Mouse (Mus musculus): ENCODE data around the gene Lcn2. TPM values are rescaled to one million over a fixed set of nuclear protein-coding genes. Genes with fewer than 3 reads are reported as not detected.
"Not testable (repeated sequence)": the region's sequence is repeated elsewhere in the genome, so short reads cannot be mapped to it uniquely, and the experiment has no call there.

The Lcn2 gene
- polyA plus RNA-seq, 1 experiment from 2014 or later: 12.7 TPM

DNA sequence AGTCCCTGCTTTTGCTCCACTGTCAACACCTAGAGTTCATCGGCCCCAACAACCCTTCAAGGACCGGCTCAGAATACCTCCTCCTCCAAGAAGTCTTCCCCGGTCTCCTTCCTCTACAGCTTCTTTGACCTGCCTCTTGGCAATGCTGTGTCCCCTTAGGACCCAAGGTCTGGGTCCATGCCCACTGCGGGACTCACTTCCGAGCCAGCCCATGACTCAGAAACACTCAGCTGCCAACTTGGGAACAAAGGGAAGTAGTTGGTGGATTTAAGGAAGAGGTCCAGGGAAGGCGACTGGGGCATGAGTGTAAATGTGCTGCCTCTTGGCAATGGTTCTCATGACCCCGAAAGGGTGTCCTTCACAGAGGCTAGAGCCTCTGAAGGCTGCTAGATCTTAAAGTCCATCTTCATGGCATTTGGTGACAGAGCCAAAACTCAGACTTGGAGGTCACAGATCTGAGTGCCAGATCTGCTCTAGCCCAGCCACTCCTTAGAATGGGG is 8.0 kb downstream of the Lcn2 start:
- peaks cover 45% of the 10 kb centered on the region for H3K36me3 ChIP-seq (ENCODE audit: insufficient read depth, low read length)
- H3K9me3 ChIP-seq (ENCODE audit: low read length): no peaks in the 10 kb centered on the region
- 93% methylated on average over 7 of the region's 7 CpGs for WGBS
- H3K27me3 ChIP-seq (ENCODE audit: insufficient read depth, low read length): no peaks in the 10 kb centered on the region
- no peak overlapping the region for H3K9ac ChIP-seq (replicated peaks; ENCODE audit: low read length)
- H3K27ac ChIP-seq (ENCODE audit: low read length): no peak overlapping the region
- no peak overlapping the region for H3K4me2 ChIP-seq (replicated peaks; ENCODE audit: low read depth, low read length)
- no peak for ATAC-seq (ENCODE audit: low FRiP score, low TSS enrichment)
- peaks cover 6% of the 10 kb centered on the region for H3K4me1 ChIP-seq (ENCODE audit: insufficient read depth, low read length)
- H3K4me3 ChIP-seq (ENCODE audit: low read length): no peak overlapping the region

- Histone ChIP-seq H3K9me3 (ENCODE audit: low read length) (no peaks in the 10 kb centered on the region), H3K27ac (ENCODE audit: low read length) (no peak overlapping the region), H3K27me3 (ENCODE audit: insufficient read depth, low read length) (no peaks in the 10 kb centered on the region), H3K4me1 (ENCODE audit: insufficient read depth, low read length) (peaks cover 6% of the 10 kb centered on the region), H3K4me2 (replicated peaks; ENCODE audit: low read depth, low read length) (no peak overlapping the region), H3K4me3 (ENCODE audit: low read length) (no peak overlapping the region), H3K36me3 (ENCODE audit: insufficient read depth, low read length) (peaks cover 67% of the 10 kb centered on the region), H3K9ac (replicated peaks; ENCODE audit: low read length) (no peak overlapping the region)
- no peak for ATAC-seq (ENCODE audit: low FRiP score, low TSS enrichment)
- 90% methylated on average over 10 of the region's 10 CpGs for WGBS
Observed at GRCm38 (mm10) chr2:32376963-32377362, 11.1 kb downstream of the Lcn2 start.

DNA sequence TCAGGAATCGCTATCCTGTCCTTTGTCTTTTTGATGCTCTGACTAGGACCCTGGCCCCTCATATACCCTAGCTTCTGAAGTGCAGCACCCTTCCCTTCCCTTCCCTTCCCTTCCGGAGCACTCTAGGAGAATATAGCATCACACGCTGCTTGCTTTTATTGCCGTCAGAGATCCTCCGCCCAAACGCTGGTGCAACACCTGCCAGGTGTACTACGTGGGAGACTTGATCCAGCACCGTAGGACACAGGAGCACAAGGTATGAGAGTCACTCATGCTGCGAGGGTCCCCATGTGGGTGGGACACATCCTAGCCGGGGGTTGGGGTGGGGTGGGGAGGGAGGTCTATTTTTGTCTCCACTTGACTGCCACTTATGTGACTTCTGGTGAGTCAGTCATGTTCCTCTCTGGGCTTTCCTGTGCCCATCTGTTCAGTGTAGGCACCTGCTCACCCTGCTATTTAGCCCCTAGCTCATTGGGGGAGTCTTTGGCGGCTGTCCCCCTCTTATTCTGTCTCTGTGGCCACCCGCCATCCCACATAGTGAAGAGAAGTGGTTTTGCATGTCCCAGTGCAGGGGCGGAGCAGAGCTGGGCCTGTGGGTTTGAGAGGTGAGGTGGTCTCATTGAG is 12.6 kb downstream of the Lcn2 start:
- no peaks in the 10 kb centered on the region for H3K4me1 ChIP-seq (ENCODE audit: insufficient read depth, low read length)
- no peak overlapping the region for H3K4me2 ChIP-seq (replicated peaks; ENCODE audit: low read depth, low read length)
- no peak overlapping the region for H3K27ac ChIP-seq (ENCODE audit: low read length)
- peaks cover 82% of the 10 kb centered on the region for H3K36me3 ChIP-seq (ENCODE audit: insufficient read depth, low read length)
- H3K9ac ChIP-seq (replicated peaks; ENCODE audit: low read length): no peak overlapping the region
- ATAC-seq (ENCODE audit: low FRiP score, low TSS enrichment): no peak
- H3K27me3 ChIP-seq (ENCODE audit: insufficient read depth, low read length): no peaks in the 10 kb centered on the region
- H3K4me3 ChIP-seq (ENCODE audit: low read length): no peak overlapping the region
- WGBS: 88% methylated on average over 13 of the region's 13 CpGs
- H3K9me3 ChIP-seq (ENCODE audit: low read length): no peaks in the 10 kb centered on the region

DNA sequence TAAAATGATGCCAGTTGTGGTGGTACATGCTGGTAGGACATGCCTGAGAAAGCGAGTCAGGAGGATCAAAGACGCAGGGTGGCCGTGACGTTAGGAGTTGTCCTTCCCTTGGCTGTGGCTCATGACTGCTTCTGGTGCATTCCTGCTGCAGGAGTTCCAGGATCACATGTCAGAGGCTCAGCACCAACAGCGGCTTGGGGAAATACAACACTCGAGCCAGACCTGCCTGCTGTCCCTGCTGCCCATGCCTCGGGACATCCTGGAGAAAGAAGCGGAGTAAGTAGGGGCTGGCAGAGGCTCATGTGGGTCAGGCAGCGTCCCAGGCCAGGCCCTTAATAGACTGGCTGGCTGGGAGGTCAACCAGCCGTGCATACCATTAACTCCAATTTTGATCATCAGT is 13.9 kb downstream of the Lcn2 start:
- 74% methylated on average over 10 of the region's 10 CpGs for WGBS
- H3K4me1 ChIP-seq (ENCODE audit: insufficient read depth, low read length): no peaks in the 10 kb centered on the region
- no peak overlapping the region for H3K27ac ChIP-seq (ENCODE audit: low read length)
- no peaks in the 10 kb centered on the region for H3K9me3 ChIP-seq (ENCODE audit: low read length)
- H3K9ac ChIP-seq (replicated peaks; ENCODE audit: low read length): no peak overlapping the region
- peaks cover 88% of the 10 kb centered on the region for H3K36me3 ChIP-seq (ENCODE audit: insufficient read depth, low read length)
- H3K4me2 ChIP-seq (replicated peaks; ENCODE audit: low read depth, low read length): no peak overlapping the region
- no peaks in the 10 kb centered on the region for H3K27me3 ChIP-seq (ENCODE audit: insufficient read depth, low read length)
- no peak overlapping the region for H3K4me3 ChIP-seq (ENCODE audit: low read length)
- no peak for ATAC-seq (ENCODE audit: low FRiP score, low TSS enrichment)

DNA sequence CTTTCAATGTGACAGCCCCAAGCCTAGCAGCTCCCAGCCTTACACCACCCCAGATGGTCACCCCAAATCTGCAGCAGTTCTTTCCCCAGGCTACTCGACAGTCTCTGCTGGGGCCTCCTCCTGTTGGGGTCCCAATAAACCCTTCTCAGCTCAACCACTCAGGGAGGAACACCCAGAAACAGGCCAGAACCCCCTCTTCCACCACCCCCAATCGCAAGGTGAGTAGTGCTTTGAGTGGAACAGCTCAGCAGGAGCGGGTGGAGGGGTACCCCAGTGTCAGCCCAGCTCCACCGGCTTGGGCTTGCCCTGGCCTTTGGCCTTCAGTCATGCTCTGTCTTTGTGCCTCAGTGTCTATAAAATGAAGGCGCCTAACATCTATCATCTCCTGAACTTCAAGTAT is 20.7 kb downstream of the Lcn2 start:
- WGBS: 95% methylated on average over 5 of the region's 5 CpGs
- Histone ChIP-seq H3K9me3 (ENCODE audit: low read length) (no peaks in the 10 kb centered on the region), H3K4me1 (ENCODE audit: insufficient read depth, low read length) (peaks cover 10% of the 10 kb centered on the region), H3K9ac (replicated peaks; ENCODE audit: low read length) (no peak overlapping the region), H3K4me2 (replicated peaks; ENCODE audit: low read depth, low read length) (no peak overlapping the region), H3K27me3 (ENCODE audit: insufficient read depth, low read length) (no peaks in the 10 kb centered on the region), H3K27ac (ENCODE audit: low read length) (no peak overlapping the region), H3K36me3 (ENCODE audit: insufficient read depth, low read length) (peaks cover 49% of the 10 kb centered on the region), H3K4me3 (ENCODE audit: low read length) (no peak overlapping the region)
- ATAC-seq (ENCODE audit: low FRiP score, low TSS enrichment): no peak

DNA sequence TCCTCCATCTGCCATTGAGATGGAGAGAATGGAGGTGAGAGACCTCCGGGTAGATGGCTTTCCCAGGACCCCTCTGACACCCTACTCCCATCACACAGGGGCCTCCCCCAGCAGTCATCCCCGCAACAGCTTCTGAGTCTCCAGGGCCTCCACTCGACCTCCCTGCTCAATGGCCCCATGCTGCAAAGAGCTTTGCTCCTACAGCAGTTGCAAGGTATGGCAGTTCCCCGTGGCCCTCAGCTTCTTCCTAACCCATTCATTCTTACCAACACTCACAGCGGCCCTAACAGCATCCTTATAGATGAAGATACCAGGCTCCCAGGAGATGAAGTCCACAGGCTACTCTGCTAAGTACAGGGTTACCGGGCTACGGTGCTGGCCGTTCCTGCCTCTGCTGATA is 23.9 kb downstream of the Lcn2 start:
- 74% methylated on average over 8 of the region's 8 CpGs for WGBS
- Histone ChIP-seq H3K4me1 (ENCODE audit: insufficient read depth, low read length) (peaks cover 19% of the 10 kb centered on the region), H3K9me3 (ENCODE audit: low read length) (no peaks in the 10 kb centered on the region), H3K36me3 (ENCODE audit: insufficient read depth, low read length) (peaks cover 19% of the 10 kb centered on the region), H3K27ac (ENCODE audit: low read length) (no peak overlapping the region; the same call in 1 of the 2 replicates), H3K27me3 (ENCODE audit: insufficient read depth, low read length) (no peaks in the 10 kb centered on the region), H3K4me2 (replicated peaks; ENCODE audit: low read depth, low read length) (peak overlapping the region; percentile 78), H3K4me3 (ENCODE audit: low read length) (peak overlapping the region; percentile 65), H3K9ac (replicated peaks; ENCODE audit: low read length) (peak overlapping the region; percentile 75)
- no peak for ATAC-seq (ENCODE audit: low FRiP score, low TSS enrichment)

DNA sequence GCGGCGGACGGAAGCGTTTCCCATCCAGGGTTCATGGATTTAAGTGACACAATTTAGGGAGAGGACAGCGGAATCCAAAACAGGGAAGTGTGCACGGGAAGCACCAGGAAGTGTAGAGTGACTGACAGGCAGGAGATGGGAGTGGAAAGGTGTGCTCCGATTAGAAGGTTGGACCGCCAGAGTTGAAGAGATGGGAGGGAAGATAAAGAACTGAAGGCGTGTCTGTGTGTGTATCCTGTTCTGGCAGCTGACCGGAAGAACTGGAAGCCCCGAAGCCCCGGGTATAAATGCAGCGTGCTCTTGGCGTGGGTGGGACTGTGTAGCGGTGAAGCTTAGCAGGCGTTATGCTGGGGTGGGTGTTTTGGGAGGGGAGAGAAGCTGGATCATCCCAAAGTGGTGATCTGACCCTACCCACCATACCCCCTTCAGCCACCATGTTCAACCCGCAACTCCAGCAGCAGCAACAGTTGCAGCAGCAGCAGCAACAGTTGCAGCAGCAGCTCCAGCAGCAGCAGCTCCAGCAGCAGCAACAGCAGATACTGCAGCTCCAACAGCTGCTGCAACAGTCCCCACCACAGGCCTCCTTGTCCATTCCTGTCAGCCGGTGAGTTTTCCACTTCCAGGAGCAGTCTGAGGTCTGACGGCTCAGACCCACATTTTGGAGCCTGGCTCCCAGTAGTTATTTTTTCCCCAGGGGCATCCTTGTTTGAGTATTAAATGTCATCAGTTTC is 24.5 kb downstream of the Lcn2 start:
- Histone ChIP-seq H3K4me1 (ENCODE audit: insufficient read depth, low read length) (peaks cover 19% of the 10 kb centered on the region), H3K36me3 (ENCODE audit: insufficient read depth, low read length) (peaks cover 18% of the 10 kb centered on the region), H3K4me3 (ENCODE audit: low read length) (peak overlapping the region; percentile 65), H3K9me3 (ENCODE audit: low read length) (no peaks in the 10 kb centered on the region), H3K27ac (ENCODE audit: low read length) (peak overlapping the region; percentile 92), H3K27me3 (ENCODE audit: insufficient read depth, low read length) (no peaks in the 10 kb centered on the region), H3K9ac (replicated peaks; ENCODE audit: low read length) (peak overlapping the region; percentile 75), H3K4me2 (replicated peaks; ENCODE audit: low read depth, low read length) (peak overlapping the region; percentile 78)
- ATAC-seq (ENCODE audit: low FRiP score, low TSS enrichment): peak; percentile 53; the same call in 1 of the 2 replicates
- WGBS: 5% methylated on average over 19 of the region's 19 CpGs

- H3K36me3 ChIP-seq (ENCODE audit: insufficient read depth, low read length): peaks cover 16% of the 10 kb centered on the region
- no peaks in the 10 kb centered on the region for H3K27me3 ChIP-seq (ENCODE audit: insufficient read depth, low read length)
- under 1% methylated on average over 53 of the region's 53 CpGs for WGBS
Observed at GRCm38 (mm10) chr2:32362817-32363340, 25.2 kb downstream of the Lcn2 start.

DNA sequence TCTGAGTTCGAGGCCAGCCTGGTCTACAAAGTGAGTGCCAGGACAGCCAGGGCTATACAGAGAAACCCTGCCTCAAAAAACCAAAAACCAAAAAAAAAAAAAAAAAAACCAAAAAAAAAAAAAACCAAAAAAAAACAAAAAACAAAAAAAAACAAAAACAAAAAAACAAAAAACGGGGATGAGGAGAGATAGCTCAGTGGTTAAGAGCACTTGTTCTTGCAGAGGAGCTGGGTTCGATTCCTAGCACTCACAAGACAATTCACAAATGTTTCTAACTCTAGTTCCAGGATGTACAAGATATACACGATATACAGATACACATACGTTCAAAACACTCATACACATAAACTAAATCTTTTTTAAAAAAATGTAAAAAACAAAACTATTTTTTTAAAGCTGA is 25.8 kb downstream of the Lcn2 start:
- WGBS: 36% methylated on average over 5 of the region's 5 CpGs
- H3K4me3 ChIP-seq (ENCODE audit: low read length): peak overlapping the region; percentile 65
- H3K4me1 ChIP-seq (ENCODE audit: insufficient read depth, low read length): peaks cover 19% of the 10 kb centered on the region
- H3K9ac ChIP-seq (replicated peaks; ENCODE audit: low read length): peak overlapping the region; percentile 75
- not testable (repeated sequence) for H3K9me3 ChIP-seq (ENCODE audit: low read length); ATAC-seq (ENCODE audit: low FRiP score, low TSS enrichment); H3K27me3 ChIP-seq (ENCODE audit: insufficient read depth, low read length)
- H3K36me3 ChIP-seq (ENCODE audit: insufficient read depth, low read length): peaks cover 12% of the 10 kb centered on the region
- peak overlapping the region; percentile 78 for H3K4me2 ChIP-seq (replicated peaks; ENCODE audit: low read depth, low read length)
- H3K27ac ChIP-seq (ENCODE audit: low read length): peak overlapping the region; percentile 92

More at GRCm38 (mm10) chr2:32362817-32363340, 25.2 kb downstream of the Lcn2 start:
- Histone ChIP-seq H3K9me3 (ENCODE audit: low read length) (no peaks in the 10 kb centered on the region), H3K4me1 (ENCODE audit: insufficient read depth, low read length) (peaks cover 19% of the 10 kb centered on the region), H3K27ac (ENCODE audit: low read length) (peak overlapping the region; percentile 92), H3K4me2 (replicated peaks; ENCODE audit: low read depth, low read length) (peak overlapping the region; percentile 78), H3K4me3 (ENCODE audit: low read length) (peak overlapping the region; percentile 65), H3K9ac (replicated peaks; ENCODE audit: low read length) (peak overlapping the region; percentile 75)
- peak; percentile 86 for ATAC-seq (ENCODE audit: low FRiP score, low TSS enrichment)

DNA sequence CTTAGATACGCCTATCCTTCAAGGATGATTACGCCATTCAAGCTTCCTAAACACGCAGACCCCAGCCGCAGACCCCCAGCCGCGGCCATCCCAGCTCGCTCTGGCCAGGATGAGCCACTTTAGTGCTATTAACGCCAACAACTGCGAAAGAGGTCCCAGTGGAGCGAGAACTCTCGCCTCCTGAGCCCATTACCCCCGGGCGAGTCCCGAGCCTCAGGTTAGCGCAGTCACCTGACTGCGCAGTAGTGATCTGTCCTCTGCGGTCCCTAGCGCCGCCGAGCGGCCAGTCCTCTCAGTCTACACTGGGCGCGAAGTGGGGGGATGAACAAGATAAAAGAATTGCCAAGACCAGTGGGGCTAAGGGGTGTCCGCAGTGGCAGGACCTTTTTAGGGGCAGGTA is 26.6 kb downstream of the Lcn2 start:
- WGBS: 1% methylated on average over 24 of the region's 24 CpGs
- H3K36me3 ChIP-seq (ENCODE audit: insufficient read depth, low read length): peaks cover 5% of the 10 kb centered on the region
- H3K27ac ChIP-seq (ENCODE audit: low read length): no peak overlapping the region
- ATAC-seq (ENCODE audit: low FRiP score, low TSS enrichment): peak; percentile 75
- no peaks in the 10 kb centered on the region for H3K9me3 ChIP-seq (ENCODE audit: low read length)
- H3K9ac ChIP-seq (replicated peaks; ENCODE audit: low read length): peak overlapping the region; percentile 66
- no peaks in the 10 kb centered on the region for H3K27me3 ChIP-seq (ENCODE audit: insufficient read depth, low read length)
- peak overlapping the region; percentile 80 for H3K4me2 ChIP-seq (replicated peaks; ENCODE audit: low read depth, low read length)
- peaks cover 19% of the 10 kb centered on the region for H3K4me1 ChIP-seq (ENCODE audit: insufficient read depth, low read length)
- peak overlapping the region; percentile 47 for H3K4me3 ChIP-seq (ENCODE audit: low read length)
